Mouse (Mus musculus) forebrain, embryonic 16.5 days (tissue): ENCODE measurements around the gene Mrpl21. TPM values are rescaled to one million over a fixed set of nuclear protein-coding genes. Genes with fewer than 3 reads are reported as not detected.

ENCODE experiments used
- ATAC-seq: fragments of 200-750 bp; cut with Nextera tagmentation; 2 replicates; pipeline ENCODE4 v1.8.0; 2017; ENCODE audit warnings: mild to moderate bottlenecking, moderate library complexity
- H3K27ac ChIP-seq: fragments of 300-500 bp; sonication (generic); 2 replicates; pipeline ENCODE4 v1.5.1; 2014; ENCODE audit warnings: low read length, control low read depth
- H3K27me3 ChIP-seq: fragments of 300-500 bp; sonication (generic); replicated peaks from 2 replicates; pipeline ENCODE4 v1.6.1; 2014; ENCODE audit warnings: low read length; ENCODE audit not compliant: control insufficient read depth, insufficient read depth
- H3K36me3 ChIP-seq: fragments of 300-500 bp; sonication (generic); 2 replicates; pipeline ENCODE4 v1.6.1; 2014; ENCODE audit not compliant: control insufficient read depth, insufficient read depth
- H3K4me1 ChIP-seq: fragments of 300-500 bp; sonication (generic); replicated peaks from 2 replicates; pipeline ENCODE4 v1.6.1; 2014; ENCODE audit warnings: low read length; ENCODE audit not compliant: control insufficient read depth, insufficient read depth
- H3K4me2 ChIP-seq: fragments of 300-500 bp; sonication (generic); 2 replicates; pipeline ENCODE4 v1.6.1; 2014; ENCODE audit warnings: mild to moderate bottlenecking, low read length, control low read depth
- H3K4me3 ChIP-seq: fragments of 300-500 bp; sonication (generic); replicated peaks from 2 replicates; pipeline ENCODE4 v1.5.1; 2014; ENCODE audit warnings: mild to moderate bottlenecking, low read length, control low read depth
- H3K9ac ChIP-seq: fragments of 300-500 bp; sonication (generic); replicated peaks from 2 replicates; pipeline ENCODE4 v1.6.1; 2014; ENCODE audit warnings: low read depth, low read length, control low read depth
- H3K9me3 ChIP-seq: fragments of 300-500 bp; sonication (generic); 2 replicates; pipeline ENCODE4 v1.6.1; 2016; ENCODE audit warnings: low read length; ENCODE audit not compliant: control insufficient read depth
- WGBS: fragments of 180-500 bp; shearing (Covaris S2); extraction: QIAGEN DNeasy Blood & Tissue Kit; methylation state at CpG from one replicate; pipeline ENCODE4 v1.1.7; 2014; 5-methylcytosine and 5-hydroxymethylcytosine counted together
- polyA plus RNA-seq: library from polyadenylated mRNA; unstranded; fragments of >200 nt; fragmentation: Nextera tagmentation; extraction: Ambion mirVana; gene quantifications from 2 replicates; pipeline ENCODE4 v1.2.1, GENCODE M21; 2015

The Mrpl21 gene
- polyA plus RNA-seq, 1 experiment from 2014 or later: 95.7 TPM

GRCm38 (mm10) chr19:3267340-3267739 is 15.4 kb upstream of the Mrpl21 start:
- no peak overlapping the region for H3K4me2 ChIP-seq
- no peak for ATAC-seq
- H3K9me3 ChIP-seq: no peaks in the 10 kb centered on the region
- no peak overlapping the region for H3K4me3 ChIP-seq
- no peaks in the 10 kb centered on the region for H3K4me1 ChIP-seq
- 87% methylated on average over 4 of the region's 4 CpGs for WGBS
- no peaks in the 10 kb centered on the region for H3K27me3 ChIP-seq
- no peak overlapping the region for H3K27ac ChIP-seq
- no peak overlapping the region for H3K9ac ChIP-seq
- peaks cover 45% of the 10 kb centered on the region for H3K36me3 ChIP-seq

- Histone ChIP-seq H3K9me3 (no peaks in the 10 kb centered on the region), H3K27me3 (no peaks in the 10 kb centered on the region), H3K4me3 (no peak overlapping the region), H3K4me2 (no peak overlapping the region), H3K27ac (no peak overlapping the region), H3K9ac (no peak overlapping the region), H3K4me1 (no peaks in the 10 kb centered on the region), H3K36me3 (peaks cover 45% of the 10 kb centered on the region)
- ATAC-seq: no peak
- 94% methylated on average over 17 of the region's 17 CpGs for WGBS
Observed at GRCm38 (mm10) chr19:3268218-3268980, 14.3 kb upstream of the Mrpl21 start.

- Histone ChIP-seq H3K4me3 (no peak overlapping the region), H3K9ac (no peak overlapping the region), H3K27me3 (no peaks in the 10 kb centered on the region), H3K4me1 (no peaks in the 10 kb centered on the region), H3K9me3 (no peaks in the 10 kb centered on the region), H3K4me2 (no peak overlapping the region), H3K27ac (no peak overlapping the region), H3K36me3 (peaks cover 49% of the 10 kb centered on the region)
- ATAC-seq: no peak
- WGBS: 87% methylated on average over 9 of the region's 9 CpGs
Observed at GRCm38 (mm10) chr19:3269279-3269678, 13.4 kb upstream of the Mrpl21 start.

GRCm38 (mm10) chr19:3269803-3270202 is 12.9 kb upstream of the Mrpl21 start:
- Histone ChIP-seq H3K27me3 (no peaks in the 10 kb centered on the region), H3K9ac (no peak overlapping the region), H3K27ac (no peak overlapping the region), H3K4me3 (no peak overlapping the region), H3K4me2 (no peak overlapping the region), H3K4me1 (no peaks in the 10 kb centered on the region), H3K36me3 (peaks cover 48% of the 10 kb centered on the region), H3K9me3 (no peaks in the 10 kb centered on the region)
- no peak for ATAC-seq
- 94% methylated on average over 6 of the region's 6 CpGs for WGBS

- no peaks in the 10 kb centered on the region for H3K4me1 ChIP-seq
- no peaks in the 10 kb centered on the region for H3K27me3 ChIP-seq
- H3K9me3 ChIP-seq: no peaks in the 10 kb centered on the region
- H3K9ac ChIP-seq: no peak overlapping the region
- H3K36me3 ChIP-seq: peaks cover 38% of the 10 kb centered on the region
- ATAC-seq: no peak
- no peak overlapping the region for H3K4me2 ChIP-seq
- no peak overlapping the region for H3K27ac ChIP-seq
- no peak overlapping the region for H3K4me3 ChIP-seq
- WGBS: 91% methylated on average over 6 of the region's 6 CpGs
Observed at GRCm38 (mm10) chr19:3271366-3271765, 11.3 kb upstream of the Mrpl21 start.

GRCm38 (mm10) chr19:3273331-3273730 is 9.4 kb upstream of the Mrpl21 start:
- 92% methylated on average over 9 of the region's 9 CpGs for WGBS
- Histone ChIP-seq H3K27me3 (no peaks in the 10 kb centered on the region), H3K4me1 (no peaks in the 10 kb centered on the region), H3K4me3 (no peak overlapping the region), H3K9ac (no peak overlapping the region), H3K9me3 (no peaks in the 10 kb centered on the region), H3K36me3 (peaks cover 31% of the 10 kb centered on the region), H3K27ac (no peak overlapping the region), H3K4me2 (no peak overlapping the region)
- no peak for ATAC-seq

- Histone ChIP-seq H3K9me3 (no peaks in the 10 kb centered on the region), H3K4me1 (peaks cover under 1% of the 10 kb centered on the region; the same call in 1 of the 2 replicates), H3K4me2 (no peak overlapping the region), H3K27me3 (no peaks in the 10 kb centered on the region), H3K27ac (no peak overlapping the region), H3K9ac (no peak overlapping the region), H3K36me3 (peaks cover 21% of the 10 kb centered on the region), H3K4me3 (no peak overlapping the region)
- 89% methylated on average over 3 of the region's 3 CpGs for WGBS
- ATAC-seq: no peak
Observed at GRCm38 (mm10) chr19:3275744-3276365, 6.8 kb upstream of the Mrpl21 start.

GRCm38 (mm10) chr19:3281886-3282285 is 815 bp upstream of the Mrpl21 start:
- Histone ChIP-seq H3K4me2 (peak overlapping the region; percentile 83), H3K4me1 (peaks cover 23% of the 10 kb centered on the region), H3K9ac (peak overlapping the region; percentile 80), H3K27me3 (no peaks in the 10 kb centered on the region), H3K9me3 (no peaks in the 10 kb centered on the region), H3K27ac (no peak overlapping the region), H3K4me3 (peak overlapping the region; percentile 84), H3K36me3 (peaks cover 4% of the 10 kb centered on the region)
- ATAC-seq: no peak
- WGBS: 79% methylated on average over 4 of the region's 4 CpGs

- ATAC-seq: no peak
- Histone ChIP-seq H3K9me3 (no peaks in the 10 kb centered on the region), H3K4me2 (no peak overlapping the region), H3K4me3 (no peak overlapping the region), H3K9ac (no peak overlapping the region), H3K4me1 (peaks cover under 1% of the 10 kb centered on the region), H3K36me3 (peaks cover 6% of the 10 kb centered on the region; the same call in 1 of the 2 replicates), H3K27me3 (no peaks in the 10 kb centered on the region), H3K27ac (no peak overlapping the region)
- 61% methylated on average over 1 of the region's 1 CpGs for WGBS
Observed at GRCm38 (mm10) chr19:3289006-3289405, 6.3 kb downstream of the Mrpl21 start.
